Mouse (Mus musculus) heart, embryonic 14.5 days (tissue): Measurements from ENCODE around the gene Eif5a2. TPM values are rescaled to one million over a fixed set of nuclear protein-coding genes. Genes with fewer than 3 reads are reported as not detected.
"Not testable (repeated sequence)": the region's sequence is repeated elsewhere in the genome, so short reads cannot be mapped to it uniquely, and the experiment has no call there.

Source experiments
- ATAC-seq: fragments of 200-750 bp; cut with Nextera tagmentation; 2 replicates; pipeline ENCODE4 v1.8.0; 2017; ENCODE audit warnings: low read depth, moderate TSS enrichment; ENCODE audit not compliant: insufficient number of reproducible peaks, insufficient read depth, low FRiP score
- H3K27ac ChIP-seq, 2 experiments: fragments of 200-500 bp in 1 of 2; fragments of 300-500 bp in 1 of 2; sonication (generic) in 1 of 2; replicated peaks in 1 of 2; 2 replicates each; pipeline ENCODE4 v1.5.1; 2012 to 2014; ENCODE audit warnings: low read depth in 2 of 2, low read length in 2 of 2, control low read depth in 1 of 2, mild to moderate bottlenecking in 1 of 2, mixed read lengths in 1 of 2; ENCODE audit not compliant: control insufficient read depth in 1 of 2, insufficient read depth in 1 of 2
- H3K27me3 ChIP-seq: fragments of 300-500 bp; sonication (generic); 2 replicates; pipeline ENCODE4 v1.6.1; 2014; ENCODE audit warnings: mild to moderate bottlenecking, low read length, control low read depth; ENCODE audit not compliant: control insufficient read depth, insufficient read depth
- H3K36me3 ChIP-seq: fragments of 300-500 bp; sonication (generic); 2 replicates; pipeline ENCODE4 v1.6.1; 2014; ENCODE audit warnings: mild to moderate bottlenecking, control low read depth, low read length, mixed read lengths; ENCODE audit not compliant: control insufficient read depth, insufficient read depth
- H3K4me1 ChIP-seq, 2 experiments: fragments of 200-500 bp in 1 of 2; fragments of 300-500 bp in 1 of 2; sonication (generic) in 1 of 2; 2 replicates each; pipeline ENCODE4 v1.6.1; 2012 to 2014; ENCODE audit warnings: low read length in 2 of 2, control low read depth in 1 of 2, mixed read lengths in 1 of 2; ENCODE audit not compliant: control insufficient read depth in 2 of 2, insufficient read depth in 2 of 2
- H3K4me2 ChIP-seq: fragments of 300-500 bp; sonication (generic); 2 replicates; pipeline ENCODE4 v1.6.1; 2014; ENCODE audit warnings: mild to moderate bottlenecking, low read length
- H3K4me3 ChIP-seq, 2 experiments: fragments of 200-500 bp in 1 of 2; fragments of 300-500 bp in 1 of 2; sonication (generic) in 1 of 2; 2 replicates each; pipeline ENCODE4 v1.5.1; 2012 to 2014; ENCODE audit warnings: low read length in 2 of 2, mild to moderate bottlenecking in 2 of 2, control low read depth in 1 of 2, low read depth in 1 of 2, moderate library complexity in 1 of 2; ENCODE audit not compliant: control insufficient read depth in 1 of 2, insufficient read depth in 1 of 2
- H3K9ac ChIP-seq: fragments of 300-500 bp; sonication (generic); 2 replicates; pipeline ENCODE4 v1.6.1; 2014; ENCODE audit warnings: mild to moderate bottlenecking, low read length
- H3K9me3 ChIP-seq: fragments of 300-500 bp; sonication (generic); 2 replicates; pipeline ENCODE4 v1.6.1; 2016; ENCODE audit warnings: low read length, control low read depth; ENCODE audit not compliant: control insufficient read depth
- WGBS: fragments of 180-500 bp; shearing (Covaris S2); extraction: QIAGEN DNeasy Blood & Tissue Kit; methylation state at CpG from one replicate; pipeline ENCODE4 v1.1.7; 2014; 5-methylcytosine and 5-hydroxymethylcytosine counted together
- polyA plus RNA-seq: library from polyadenylated mRNA; unstranded; fragments of >200 nt; fragmentation: Nextera tagmentation; extraction: Ambion mirVana; gene quantifications from 2 replicates; pipeline ENCODE4 v1.2.1, GENCODE M21; 2014

Eif5a2 gene
- polyA plus RNA-seq, 1 experiment from 2014 or later = 12.7 TPM

- H3K9me3 ChIP-seq = no peaks in the 10 kb centered on the region
- no peak for ATAC-seq
- WGBS = 27% methylated on average over 7 of the region's 7 CpGs
- 0 out of 2 replicates have a peak, but pooled peaks cover 3% of the 10 kb centered on the region for H3K27me3 ChIP-seq
- H3K27ac ChIP-seq = no peak overlapping the region
- peaks cover 0 to 2% of the 10 kb centered on the region in 2 experiments; a peak in 1 of 4 replicates for H3K4me1 ChIP-seq
- no peak overlapping the region for H3K4me2 ChIP-seq
- no peaks in the 10 kb centered on the region for H3K36me3 ChIP-seq
- H3K4me3 ChIP-seq = no peak overlapping the region
- H3K9ac ChIP-seq = no peak overlapping the region
Measured at GRCm38 (mm10) chr3:28755477-28755876, 25.6 kb upstream of the Eif5a2 start.

GRCm38 (mm10) chr3:28761225-28761789 is 19.8 kb upstream of the Eif5a2 start:
- Histone ChIP-seq H3K4me2 (no peak overlapping the region), H3K4me3 (no peak overlapping the region), H3K9me3 (no peaks in the 10 kb centered on the region), H3K27me3 (0 out of 2 replicates have a peak, but pooled peaks cover 2% of the 10 kb centered on the region), H3K4me1 (no peaks in the 10 kb centered on the region), H3K9ac (no peak overlapping the region), H3K36me3 (no peaks in the 10 kb centered on the region), H3K27ac (no peak overlapping the region)
- no peak for ATAC-seq
- WGBS = 86% methylated on average over 8 of the region's 8 CpGs

- Histone ChIP-seq H3K4me2 (no peak overlapping the region), H3K27me3 (no peaks in the 10 kb centered on the region), H3K4me1 (no peaks in the 10 kb centered on the region), H3K36me3 (no peaks in the 10 kb centered on the region), H3K4me3 (no peak overlapping the region), H3K9me3 (no peaks in the 10 kb centered on the region), H3K9ac (no peak overlapping the region), H3K27ac (no peak overlapping the region)
- 69% methylated on average over 4 of the region's 4 CpGs for whole genome bisulfite sequencing
- ATAC-seq = no peak
Measured at GRCm38 (mm10) chr3:28766935-28767334, 14.1 kb upstream of the Eif5a2 start.

- no peak overlapping the region for H3K9ac ChIP-seq
- WGBS = 81% methylated on average over 3 of the region's 3 CpGs
- H3K4me2 ChIP-seq = no peak overlapping the region
- no peak overlapping the region for H3K4me3 ChIP-seq
- no peak for ATAC-seq
- no peak overlapping the region for H3K27ac ChIP-seq
- H3K9me3 ChIP-seq = no peaks in the 10 kb centered on the region
- H3K4me1 ChIP-seq = no peaks in the 10 kb centered on the region
- H3K36me3 ChIP-seq = no peaks in the 10 kb centered on the region
- no peaks in the 10 kb centered on the region for H3K27me3 ChIP-seq
Measured at GRCm38 (mm10) chr3:28768222-28768621, 12.9 kb upstream of the Eif5a2 start.

- not testable (repeated sequence) for ATAC-seq, H3K4me1 ChIP-seq, H3K27me3 ChIP-seq, H3K36me3 ChIP-seq, H3K27ac ChIP-seq, H3K4me3 ChIP-seq, H3K4me2 ChIP-seq, H3K9me3 ChIP-seq, H3K9ac ChIP-seq
- 59% methylated on average over 4 of the region's 4 CpGs for WGBS
Measured at GRCm38 (mm10) chr3:28772919-28773318, 8.2 kb upstream of the Eif5a2 start.

GRCm38 (mm10) chr3:28775361-28775760 is 5.7 kb upstream of the Eif5a2 start:
- Histone ChIP-seq H3K9me3 (no peaks in the 10 kb centered on the region), H3K4me2 (no peak overlapping the region), H3K4me1 (no peaks in the 10 kb centered on the region), H3K27me3 (no peaks in the 10 kb centered on the region), H3K36me3 (no peaks in the 10 kb centered on the region), H3K9ac (no peak overlapping the region), H3K27ac (no peak overlapping the region), H3K4me3 (no peak overlapping the region)
- no peak for ATAC-seq
- WGBS = 42% methylated on average over 7 of the region's 7 CpGs

GRCm38 (mm10) chr3:28775958-28776357 is 5.1 kb upstream of the Eif5a2 start:
- no peak overlapping the region for H3K4me2 ChIP-seq
- H3K4me3 ChIP-seq = no peak overlapping the region
- no peaks in the 10 kb centered on the region for H3K9me3 ChIP-seq
- H3K27me3 ChIP-seq = no peaks in the 10 kb centered on the region
- WGBS = 17% methylated on average over 1 of the region's 1 CpGs
- no peak for ATAC-seq
- H3K9ac ChIP-seq = no peak overlapping the region
- H3K27ac ChIP-seq = no peak overlapping the region
- no peaks in the 10 kb centered on the region for H3K36me3 ChIP-seq
- H3K4me1 ChIP-seq = peaks cover 0 to 3% of the 10 kb centered on the region in 2 experiments; a peak in 1 of 4 replicates

GRCm38 (mm10) chr3:28776491-28776890 is 4.6 kb upstream of the Eif5a2 start:
- Histone ChIP-seq H3K4me1 (peaks cover 0 to 3% of the 10 kb centered on the region in 2 experiments; a peak in 1 of 4 replicates), H3K9me3 (no peaks in the 10 kb centered on the region), H3K4me2 (no peak overlapping the region), H3K27me3 (no peaks in the 10 kb centered on the region), H3K9ac (no peak overlapping the region), H3K36me3 (no peaks in the 10 kb centered on the region), H3K4me3 (no peak overlapping the region), H3K27ac (no peak overlapping the region)
- ATAC-seq = no peak; the same call in 1 of the 2 replicates
- 57% methylated on average over 1 of the region's 1 CpGs for WGBS
